Mouse (Mus musculus) urinary bladder, postnatal 25 days (tissue): ENCODE data around the gene Mob1b.

Experiments used
- DNase-seq: peaks from one replicate; pipeline ENCODE4 v3.0.0; 2022; ENCODE audit warnings: low spot score

Gene Mob1b

DNA sequence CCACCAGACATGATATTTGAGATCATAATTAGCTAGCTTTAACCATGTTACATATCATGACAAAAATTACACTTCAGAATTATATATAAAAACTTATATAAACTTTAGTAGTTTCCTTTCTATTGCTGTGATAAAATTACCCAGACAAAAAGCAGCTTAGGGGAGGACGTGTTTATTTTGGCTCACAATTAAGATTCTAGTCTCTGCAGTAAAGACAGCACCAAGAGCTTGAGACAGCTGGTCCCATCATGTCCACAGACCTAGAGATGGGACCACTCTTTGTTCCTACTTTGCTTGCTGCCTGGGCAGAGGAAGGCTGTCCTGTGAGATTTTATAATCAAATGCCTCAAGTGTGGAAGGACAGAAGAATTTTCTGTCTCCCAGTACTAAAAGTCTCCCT lies 64.4 kb downstream of the Mob1b start:
- no peak for DNase-seq

DNA sequence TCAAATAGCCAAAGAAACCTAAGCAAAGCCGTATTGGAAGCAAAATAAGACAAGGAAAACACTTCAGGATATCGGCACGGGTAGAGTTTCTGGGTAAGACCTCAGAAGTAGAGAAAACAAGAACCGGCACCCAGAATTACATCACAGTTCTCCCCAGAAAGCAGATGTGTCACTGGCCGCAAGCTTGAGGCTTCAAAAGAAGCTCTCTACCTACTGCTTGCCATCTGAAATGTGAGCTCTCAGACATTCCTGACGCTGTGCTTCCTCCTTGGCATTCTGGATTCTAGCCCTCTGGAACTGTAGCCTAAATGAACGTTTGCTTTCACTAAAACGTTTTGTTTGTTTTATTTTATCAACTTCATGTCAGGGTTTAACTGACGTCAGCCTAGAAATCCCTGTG lies 70.0 kb downstream of the Mob1b start:
- DNase-seq = no peak

DNA sequence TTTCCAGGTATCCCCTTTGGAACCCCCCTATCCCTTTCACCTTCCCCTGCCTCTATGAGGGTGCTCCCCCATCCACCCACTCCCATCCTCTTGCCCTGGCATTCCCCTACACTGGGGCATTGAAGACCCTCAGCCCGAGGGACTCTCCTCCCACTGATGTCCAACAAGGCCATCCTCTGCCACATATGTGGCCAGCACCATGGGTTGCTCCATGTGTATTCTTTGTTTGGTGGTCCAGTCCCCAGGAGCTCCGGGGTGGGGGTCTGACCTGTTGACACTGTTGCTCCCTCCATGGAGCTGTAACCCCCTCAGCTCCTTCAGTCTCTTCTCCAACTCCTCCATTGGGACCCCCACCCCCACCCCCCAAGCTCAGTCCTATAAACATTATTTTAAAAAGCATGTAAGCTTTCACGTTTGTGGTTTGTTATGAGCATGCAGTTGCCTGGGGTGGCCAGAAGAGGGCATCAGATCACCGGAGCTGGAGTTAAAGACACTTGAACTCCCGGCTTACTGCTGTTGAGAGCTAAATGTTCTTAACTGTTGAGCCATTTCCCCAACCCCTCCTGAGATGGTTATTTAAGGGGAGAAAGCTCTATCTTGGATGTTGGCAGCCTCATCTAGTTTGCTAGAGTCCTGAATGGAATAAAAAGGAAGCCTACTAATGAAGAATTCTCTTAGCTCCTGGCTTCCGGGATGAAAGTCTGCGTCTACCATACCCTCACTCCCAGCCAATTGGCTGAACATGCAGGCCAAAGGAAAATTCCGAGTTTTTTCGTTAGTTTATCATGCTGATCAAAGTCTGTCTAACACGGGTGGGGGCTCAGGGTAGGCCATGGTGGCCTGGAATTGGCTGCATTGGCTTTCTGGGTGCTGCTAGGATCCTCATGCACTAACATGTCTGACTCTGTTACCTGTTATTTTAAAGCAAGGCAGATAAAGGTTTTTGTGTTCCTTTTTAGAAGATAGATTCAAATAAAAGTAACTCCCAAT lies 70.9 kb downstream of the Mob1b start:
- DNase-seq = peak; percentile 32

DNA sequence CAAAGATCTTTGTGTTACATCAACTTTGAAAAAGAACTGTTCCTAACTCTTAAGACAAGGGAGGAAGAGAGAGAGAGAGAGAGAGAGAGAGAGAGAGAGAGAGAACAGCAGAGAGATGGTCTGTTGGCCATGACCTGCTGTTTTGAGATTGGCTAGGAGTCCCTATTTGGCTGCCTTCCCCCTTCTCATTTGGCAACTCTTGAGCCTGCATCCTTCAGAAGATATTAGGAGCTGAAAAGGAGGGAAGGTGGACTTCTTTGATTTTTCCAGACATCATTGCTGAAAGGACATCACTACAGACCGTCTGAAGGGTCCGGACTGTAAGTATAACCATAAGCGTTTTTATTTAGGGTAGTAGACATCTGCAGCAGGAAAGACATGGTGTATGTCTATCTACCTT lies 73.0 kb downstream of the Mob1b start:
- no peak for DNase-seq

DNA sequence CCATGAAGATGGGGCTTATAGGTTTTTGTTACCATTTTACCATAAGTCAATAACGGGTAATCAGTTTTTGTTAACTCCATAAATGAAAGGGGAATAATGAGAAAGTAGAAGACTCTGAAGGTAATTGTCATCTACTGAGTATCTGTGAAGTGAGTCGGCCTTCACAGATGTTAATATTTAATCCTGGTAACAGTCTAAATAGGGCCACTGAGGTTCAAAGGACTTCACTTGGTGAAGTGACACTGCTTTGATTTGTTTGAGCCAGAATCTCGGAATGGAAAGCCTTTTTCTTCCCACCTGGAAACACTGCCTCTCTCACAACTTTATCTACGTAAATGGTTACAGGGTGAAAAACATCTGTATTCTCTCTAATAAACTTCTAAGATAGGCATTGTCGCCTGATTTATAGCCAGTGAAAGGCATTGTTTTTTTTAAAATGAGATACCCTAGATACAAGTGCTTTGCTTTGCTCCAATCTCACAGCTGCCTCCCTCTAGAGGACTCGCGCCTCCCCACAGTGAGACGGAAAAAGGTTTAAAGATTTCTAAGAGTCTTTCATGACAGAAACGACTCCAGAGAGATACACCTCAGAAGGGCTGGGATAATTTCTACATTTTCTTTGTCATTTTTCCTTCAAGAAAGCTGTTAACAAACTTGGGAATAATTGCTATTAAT lies 75.4 kb downstream of the Mob1b start:
- no peak for DNase-seq

DNA sequence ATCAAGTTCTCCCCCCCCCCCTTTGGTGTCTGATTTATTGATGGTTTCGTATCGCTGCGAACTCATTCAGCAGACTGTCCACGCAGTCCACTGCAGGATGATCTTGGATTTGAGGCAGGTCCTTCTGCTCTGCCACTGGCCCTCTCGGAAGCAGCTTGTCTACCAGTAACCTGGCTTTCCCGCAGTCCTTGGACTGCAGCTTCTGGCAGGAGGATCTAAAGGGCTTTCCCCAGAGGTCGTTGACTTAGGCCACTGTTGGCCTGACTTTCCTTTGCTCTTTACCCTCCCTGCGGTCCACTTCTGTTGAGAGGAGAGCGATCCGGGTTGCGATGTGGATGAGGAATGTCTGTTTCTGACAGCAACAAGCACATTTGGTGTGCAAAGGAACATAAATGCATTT lies 75.9 kb downstream of the Mob1b start:
- DNase-seq = no peak

DNA sequence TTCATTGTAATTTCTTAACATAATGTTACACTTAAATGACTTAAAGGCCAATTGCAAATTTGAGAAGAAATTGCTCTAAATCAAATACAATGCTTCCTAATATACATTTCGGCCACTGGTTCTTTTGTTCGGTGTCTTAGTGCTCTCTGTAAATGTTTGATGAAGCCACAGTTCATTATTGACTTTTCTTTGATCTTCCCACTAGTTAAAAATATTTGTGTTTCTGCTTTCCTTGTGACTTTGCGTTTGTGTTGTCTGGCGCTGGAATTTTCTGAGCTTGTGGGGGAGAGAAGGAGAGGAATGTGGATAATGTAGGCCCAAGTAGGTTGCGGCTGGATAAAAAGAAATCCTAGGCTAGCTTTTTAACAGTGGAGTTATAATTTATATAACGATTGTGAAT lies 76.5 kb downstream of the Mob1b start:
- no peak for DNase-seq

DNA sequence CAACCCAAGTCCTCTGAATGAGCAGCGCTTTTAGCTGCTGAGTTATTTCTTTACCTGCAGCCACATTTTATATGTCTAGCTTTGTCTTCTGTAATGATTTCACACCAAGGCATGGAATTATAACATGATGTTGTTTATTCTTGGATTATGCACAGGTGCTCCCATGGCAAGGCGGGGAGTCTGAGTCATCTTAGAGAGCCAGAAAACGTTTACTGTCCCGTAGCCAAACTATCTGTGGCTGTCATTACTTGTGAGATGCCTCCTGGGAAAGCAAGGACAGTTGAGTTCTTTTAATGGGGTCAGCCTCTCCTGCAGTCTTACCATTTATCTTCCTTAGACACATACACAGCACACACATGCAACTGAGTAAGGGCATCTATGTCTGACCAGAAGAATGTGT lies 85.0 kb downstream of the Mob1b start:
- DNase-seq = no peak

DNA sequence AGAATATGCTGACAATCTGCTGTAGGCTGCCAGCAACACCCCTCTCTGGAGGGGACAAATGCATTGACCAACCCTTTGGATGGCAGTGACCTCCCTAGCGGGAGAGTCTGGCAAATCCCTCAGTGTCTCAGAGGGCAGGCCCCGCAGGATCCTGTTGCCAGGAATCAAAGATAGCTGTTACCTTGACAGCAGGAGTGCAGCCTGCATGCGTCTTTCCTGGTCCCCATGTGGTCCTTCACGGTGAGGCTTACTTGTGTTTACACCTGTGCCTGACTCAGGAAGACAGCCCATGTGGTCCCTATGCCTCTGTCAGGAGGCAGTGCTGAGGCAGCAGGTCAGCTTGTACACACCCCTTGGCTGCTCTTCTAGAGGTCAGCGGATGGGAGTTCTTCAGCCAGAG lies 85.6 kb downstream of the Mob1b start:
- DNase-seq = no peak

DNA sequence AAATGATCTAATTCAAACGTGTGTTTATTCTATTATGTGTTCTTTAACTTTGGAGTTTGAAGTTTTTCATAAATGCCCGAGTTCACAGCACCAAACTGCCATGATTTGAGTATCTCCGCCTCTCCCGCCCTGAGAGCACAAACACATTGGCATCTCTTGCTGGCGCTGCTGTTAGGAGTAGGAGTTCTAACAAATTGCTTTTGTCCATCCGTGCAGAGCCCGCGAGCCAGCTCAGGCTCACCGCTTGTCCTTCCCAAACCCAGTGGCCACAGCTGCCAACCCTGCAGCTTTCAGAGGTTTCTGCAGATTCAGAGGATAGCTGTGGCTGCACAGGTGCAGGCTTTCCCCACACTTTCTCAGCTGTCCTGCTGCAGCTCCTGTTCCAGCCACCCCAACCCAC lies 86.7 kb downstream of the Mob1b start:
- DNase-seq = no peak

DNA sequence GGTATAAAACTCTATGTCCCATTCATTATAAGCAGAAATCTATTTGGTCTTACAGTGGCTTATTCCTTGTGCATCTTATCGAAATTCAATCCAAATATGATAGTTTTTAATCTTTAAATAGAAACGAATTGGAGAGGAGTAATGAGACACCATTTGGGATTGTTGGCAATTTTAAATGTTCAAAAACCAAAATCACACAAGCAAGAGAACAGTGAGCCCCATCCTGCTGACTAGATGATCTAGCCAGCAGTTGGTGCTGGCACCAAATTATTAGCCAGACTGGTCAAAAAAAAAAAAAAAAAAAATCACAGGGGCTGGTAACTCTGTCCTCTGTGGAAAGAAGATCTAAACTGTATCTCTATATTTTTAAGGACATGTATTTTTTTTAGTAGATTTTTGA lies 92.5 kb downstream of the Mob1b start:
- no peak for DNase-seq
